Mouse (Mus musculus) heart, postnatal 0 days (tissue): ENCODE measurements around the gene Olfr453.

Experiments used
- CTCF ChIP-seq: IDR thresholded peaks from 2 replicates; pipeline ENCODE4 v1.5.1; 2016; ENCODE audit warnings: antibody characterized with exemption, control low read depth, low read depth
- EP300 ChIP-seq: IDR thresholded peaks from 2 replicates; pipeline ENCODE4 v1.6.1; 2016; ENCODE audit warnings: antibody characterized with exemption, low read depth

GRCm38 (mm10) chr6:42739071-42739470 is at the start of gene Olfr453:
- TF ChIP-seq CTCF = no peak
- no peak for TF ChIP-seq EP300
